Mouse (Mus musculus): Measurements from ENCODE around the gene Nfam1. TPM values are rescaled to one million over a fixed set of nuclear protein-coding genes. Genes with fewer than 3 reads are reported as not detected.

Nfam1 gene
- total and polyA plus RNA-seq, 3 experiments = 0.04 to 0.81 (median 0.20) TPM

DNA sequence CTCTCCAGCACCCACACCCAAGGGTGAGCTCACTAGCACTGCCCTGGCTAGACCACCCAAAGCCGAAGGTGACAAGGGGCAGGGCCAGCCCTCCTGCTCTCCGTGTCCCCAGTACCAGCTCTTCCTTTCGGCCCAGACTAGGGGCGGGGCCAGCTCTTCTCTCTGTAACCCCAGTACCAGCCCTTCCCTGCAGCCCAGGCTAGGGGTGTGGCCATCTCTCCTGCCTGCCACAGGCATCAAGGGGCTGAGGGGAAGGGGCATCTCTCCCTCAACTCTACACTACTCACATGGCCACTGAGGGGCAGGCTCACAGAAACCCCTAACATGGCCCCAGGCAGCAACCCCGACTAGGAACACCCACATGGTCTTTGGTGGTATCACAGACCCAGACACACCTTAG, 28.6 kb upstream of the Nfam1 start:
- in situ Hi-C loops (cut with MboI; ENCODE audit: low pct_ligation_motif_present, low pct_unique_long_range_greater_than_20kb, low sequenced_read_pairs) (no loop called here), dilution Hi-C loops (cut with MboI; ENCODE audit: extremely low pct_ligation_motif_present, extremely low pct_unique_long_range_greater_than_20kb, low sequenced_read_pairs) (no loop called here)
- Histone ChIP-seq H3K4me2 (ENCODE audit: insufficient read depth, low read depth, poor library complexity, severe bottlenecking) (no peak overlapping the region), H3K27me3 (replicated peaks) (no peaks in the 10 kb centered on the region), H3K4me3 (replicated peaks in 1 of 3; ENCODE audit: low read depth in 2 of 3, low read length in 2 of 3, poor library complexity in 1 of 3) (no peak overlapping the region), H3K9me3 (replicated peaks; ENCODE audit: low read length) (peaks cover 11% of the 10 kb centered on the region), H3K4me1 (ENCODE audit: control insufficient read depth in 1 of 2, insufficient read depth in 2 of 2) (peaks cover 3 to 15% of the 10 kb centered on the region in 2 experiments; a peak in 3 of 4 replicates), H3K36me3 (replicated peaks in 1 of 2; ENCODE audit: control insufficient read depth in 1 of 2, insufficient read depth in 1 of 2, low read length in 1 of 2) (no peaks in the 10 kb centered on the region), H3K79me2 (replicated peaks; ENCODE audit: control insufficient read depth, extremely low read depth, insufficient read depth, poor library complexity, severe bottlenecking) (no peaks in the 10 kb centered on the region), H3K27ac (ENCODE audit: insufficient read depth, low read depth) (no peak overlapping the region), H3K9ac (ENCODE audit: insufficient read depth, low read depth) (no peak overlapping the region)
- TF ChIP-seq NRF1 (IDR thresholded peaks at IDR 0.05; ENCODE audit: low read depth, low read length) = no peak
- no peak for TF ChIP-seq SMC3 (IDR thresholded peaks at IDR 0.05; ENCODE audit: low read depth, low read length)
- TF ChIP-seq CTCF (conservative IDR thresholded peaks at IDR 0.05 in 1 of 2, IDR thresholded peaks at IDR 0.05 in 1 of 2; ENCODE audit: low read depth in 2 of 2, low read length in 2 of 2) = no peak
- no peak for TF ChIP-seq CHD2 (IDR thresholded peaks at IDR 0.05; ENCODE audit: low read length)
- TF ChIP-seq MAZ (IDR thresholded peaks at IDR 0.05; ENCODE audit: low read depth, low read length) = no peak
- TF ChIP-seq E2F4 (IDR thresholded peaks at IDR 0.05; ENCODE audit: insufficient replicate concordance, low read depth, low read length) = no peak
- TF ChIP-seq ZMIZ1 (IDR thresholded peaks at IDR 0.05; ENCODE audit: low read depth, low read length) = no peak
- TF ChIP-seq KAT2A (IDR thresholded peaks at IDR 0.05; ENCODE audit: insufficient replicate concordance, low read length) = no peak
- TF ChIP-seq GABPA (IDR thresholded peaks at IDR 0.05; ENCODE audit: insufficient replicate concordance, low read depth, low read length) = no peak
- no peak for TF ChIP-seq HCFC1 (IDR thresholded peaks at IDR 0.05; ENCODE audit: low read depth, low read length)
- TF ChIP-seq RCOR1 (conservative IDR thresholded peaks at IDR 0.05; ENCODE audit: low read depth, low read length) = no peak
- TF ChIP-seq POLR2AphosphoS2 (IDR thresholded peaks at IDR 0.05; ENCODE audit: low read depth, low read length) = no peak
- no peak for TF ChIP-seq ZNF384 (IDR thresholded peaks at IDR 0.05; ENCODE audit: low read depth, low read length)
- no peak for TF ChIP-seq TCF12 (IDR thresholded peaks at IDR 0.05; ENCODE audit: low read depth, low read length)
- TF ChIP-seq JUND (conservative IDR thresholded peaks at IDR 0.05; ENCODE audit: low read depth, low read length) = no peak
- no peak for TF ChIP-seq MYC (IDR thresholded peaks at IDR 0.05; ENCODE audit: low read depth, low read length)
- no peak for DNase-seq (ENCODE audit: extremely low read depth)

DNA sequence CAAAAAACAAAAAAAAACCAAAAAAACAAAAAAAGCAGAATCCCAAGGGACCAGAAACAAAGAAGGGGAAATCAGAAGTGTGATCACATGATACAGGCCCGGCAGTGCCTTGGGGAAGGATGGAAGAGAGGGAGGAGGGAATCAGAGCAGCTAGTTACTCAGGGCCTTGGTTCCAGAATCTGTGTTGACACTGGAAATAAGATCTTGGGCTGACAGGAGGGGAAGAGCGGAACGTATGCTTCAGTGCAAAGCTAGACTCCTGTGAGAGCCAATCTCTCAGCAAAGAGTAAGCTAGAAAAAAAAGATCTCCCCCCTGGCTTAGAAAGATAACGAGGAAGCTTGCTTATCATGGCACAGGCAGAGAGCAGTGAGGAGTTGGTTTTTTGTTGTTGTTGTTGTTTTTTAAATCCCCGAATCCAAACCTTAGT, 26.1 kb upstream of the Nfam1 start:
- no peak overlapping the region for H3K27ac ChIP-seq (ENCODE audit: insufficient read depth, low read depth)
- no peak overlapping the region for H3K9ac ChIP-seq (ENCODE audit: insufficient read depth, low read depth)
- H3K36me3 ChIP-seq (replicated peaks in 1 of 2; ENCODE audit: control insufficient read depth in 1 of 2, insufficient read depth in 1 of 2, low read length in 1 of 2) = no peaks in the 10 kb centered on the region
- H3K4me2 ChIP-seq (ENCODE audit: insufficient read depth, low read depth, poor library complexity, severe bottlenecking) = no peak overlapping the region
- peaks cover 3 to 15% of the 10 kb centered on the region in 2 experiments; a peak in 3 of 4 replicates for H3K4me1 ChIP-seq (ENCODE audit: control insufficient read depth in 1 of 2, insufficient read depth in 2 of 2)
- no peaks in the 10 kb centered on the region for H3K79me2 ChIP-seq (replicated peaks; ENCODE audit: control insufficient read depth, extremely low read depth, insufficient read depth, poor library complexity, severe bottlenecking)
- in situ Hi-C loops (cut with MboI; ENCODE audit: low pct_ligation_motif_present, low pct_unique_long_range_greater_than_20kb, low sequenced_read_pairs) (no loop called here), dilution Hi-C loops (cut with MboI; ENCODE audit: extremely low pct_ligation_motif_present, extremely low pct_unique_long_range_greater_than_20kb, low sequenced_read_pairs) (no loop called here)
- H3K4me3 ChIP-seq (replicated peaks in 1 of 3; ENCODE audit: low read depth in 2 of 3, low read length in 2 of 3, poor library complexity in 1 of 3) = no peak overlapping the region
- peak; percentile 18; the same call in 1 of the 2 replicates for TF ChIP-seq USF1 (IDR thresholded peaks at IDR 0.05; ENCODE audit: low read depth, low read length)
- no peak for TF ChIP-seq MAX (IDR thresholded peaks at IDR 0.05; ENCODE audit: low read length)
- TF ChIP-seq CTCF (conservative IDR thresholded peaks at IDR 0.05 in 1 of 2, IDR thresholded peaks at IDR 0.05 in 1 of 2; ENCODE audit: low read depth in 2 of 2, low read length in 2 of 2) = no peak
- TF ChIP-seq ZNF384 (IDR thresholded peaks at IDR 0.05; ENCODE audit: low read depth, low read length) = peak; percentile 77
- H3K9me3 ChIP-seq (replicated peaks; ENCODE audit: low read length) = peaks cover 5% of the 10 kb centered on the region
- H3K27me3 ChIP-seq (replicated peaks) = no peaks in the 10 kb centered on the region
- DNase-seq (ENCODE audit: extremely low read depth) = no peak
